Mouse (Mus musculus) bone marrow, adult 2 months (tissue): ENCODE data around the gene Arv1. TPM values are rescaled to one million over a fixed set of nuclear protein-coding genes. Genes with fewer than 3 reads are reported as not detected.

Source experiments
- H3K27ac ChIP-seq: fragments of 200-500 bp; 2 replicates; pipeline ENCODE4 v1.5.1; 2012; ENCODE audit warnings: low read depth, mild to moderate bottlenecking, control low read depth, inconsistent platforms, low read length; ENCODE audit not compliant: control insufficient read depth, poor library complexity, insufficient read depth
- H3K4me1 ChIP-seq: fragments of 200-500 bp; 2 replicates; pipeline ENCODE4 v1.6.1; 2011; ENCODE audit warnings: low read length; ENCODE audit not compliant: control insufficient read depth, insufficient read depth
- H3K4me3 ChIP-seq: fragments of 200-500 bp; replicated peaks from 2 replicates; pipeline ENCODE3; 2011; ENCODE audit warnings: mild to moderate bottlenecking, low read depth, low read length, control low read depth; ENCODE audit not compliant: control insufficient read depth
- CTCF ChIP-seq: fragments of 200-500 bp; IDR thresholded peaks from 2 replicates; pipeline ENCODE4 v1.5.1; 2011; ENCODE audit warnings: low read length, control low read depth; ENCODE audit not compliant: control insufficient read depth, insufficient read depth
- POLR2A ChIP-seq: fragments of 200-500 bp; IDR thresholded peaks from 2 replicates; pipeline ENCODE4 v1.6.1; 2011; ENCODE audit warnings: low read depth, mild to moderate bottlenecking, control low read depth, low read length, borderline replicate concordance; ENCODE audit not compliant: control insufficient read depth
- WGBS: fragments of 180-500 bp; shearing (Covaris S2); methylation state at CpG from one replicate; pipeline ENCODE4 v1.1.7; 2018; 5-methylcytosine and 5-hydroxymethylcytosine counted together
- polyA plus RNA-seq: library from polyadenylated mRNA; stranded (reverse); fragments of >200 nt; gene quantifications from 2 replicates; pipeline ENCODE4 v1.2.4, GENCODE M21; 2011; ENCODE audit warnings: low replicate concordance; ENCODE audit not compliant: missing spikeins, insufficient read depth, insufficient read length

Arv1 gene
- polyA plus RNA-seq, 1 experiment: 7.7 TPM

GRCm38 (mm10) chr8:124756153-124756552 lies 34.2 kb downstream of the Arv1 start:
- no peak for TF ChIP-seq POLR2A
- Histone ChIP-seq H3K4me1 (no peaks in the 10 kb centered on the region), H3K27ac (no peak overlapping the region), H3K4me3 (no peak overlapping the region)
- 44% methylated on average over 2 of the region's 2 CpGs for WGBS

- Histone ChIP-seq H3K4me3 (no peak overlapping the region), H3K4me1 (no peaks in the 10 kb centered on the region), H3K27ac (no peak overlapping the region)
- 54% methylated on average over 5 of the region's 5 CpGs for WGBS
- no peak for TF ChIP-seq CTCF
- no peak for TF ChIP-seq POLR2A
Observed at GRCm38 (mm10) chr8:124756601-124757000, 34.7 kb downstream of the Arv1 start.

- Histone ChIP-seq H3K27ac (no peak overlapping the region), H3K4me1 (no peaks in the 10 kb centered on the region), H3K4me3 (no peak overlapping the region)
- peak; percentile 64 for TF ChIP-seq CTCF
- no peak for TF ChIP-seq POLR2A
- WGBS: 32% methylated on average over 3 of the region's 3 CpGs
Observed at GRCm38 (mm10) chr8:124758544-124758943, 36.6 kb downstream of the Arv1 start.

DNA sequence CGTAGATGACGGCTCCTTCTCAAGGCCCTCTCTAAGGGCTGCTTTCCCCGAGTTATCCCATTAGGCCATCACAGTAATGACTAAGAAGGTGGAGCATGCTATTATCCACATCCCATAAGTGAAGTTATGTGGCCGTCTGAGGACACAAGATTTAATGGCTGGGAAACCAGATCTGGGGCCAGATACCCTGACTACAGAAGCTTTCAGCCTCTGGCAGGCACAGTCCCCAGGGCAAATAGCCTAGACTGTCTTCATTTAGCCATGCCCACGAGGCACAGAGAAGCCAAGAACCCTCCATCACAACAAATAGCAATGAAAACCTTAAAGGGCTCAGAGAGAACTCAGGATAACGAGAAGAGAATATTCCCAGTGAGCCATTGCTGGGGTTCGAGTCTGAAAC lies 41.1 kb downstream of the Arv1 start:
- WGBS: 64% methylated on average over 7 of the region's 7 CpGs
- no peaks in the 10 kb centered on the region for H3K4me1 ChIP-seq
- no peak overlapping the region for H3K27ac ChIP-seq
- no peak overlapping the region for H3K4me3 ChIP-seq
- no peak for TF ChIP-seq CTCF
- TF ChIP-seq POLR2A: no peak

DNA sequence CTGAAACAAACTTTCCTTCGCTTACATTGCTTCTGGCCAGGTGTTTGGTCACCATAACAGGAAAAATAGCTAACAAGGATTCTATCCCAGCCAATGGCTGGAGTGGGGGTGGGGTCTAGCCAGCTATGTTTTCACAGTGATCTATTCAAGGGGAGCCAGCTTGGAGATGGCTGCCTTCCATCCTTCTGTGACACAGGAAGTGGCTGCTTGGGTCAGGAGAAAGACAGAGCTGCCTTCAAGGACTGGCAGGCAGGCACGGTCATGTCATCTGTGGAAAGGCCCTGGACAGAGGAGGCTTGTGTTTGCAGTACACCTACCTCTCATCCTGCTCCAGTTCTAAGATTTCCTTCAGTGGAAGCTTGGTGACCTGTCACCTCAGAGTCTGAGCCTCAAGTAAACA lies 50.5 kb downstream of the Arv1 start:
- no peak for TF ChIP-seq POLR2A
- TF ChIP-seq CTCF: no peak
- WGBS: 74% methylated on average over 2 of the region's 2 CpGs
- H3K4me1 ChIP-seq: no peaks in the 10 kb centered on the region; the same call in 1 of the 2 replicates
- no peak overlapping the region for H3K4me3 ChIP-seq
- no peak overlapping the region for H3K27ac ChIP-seq

GRCm38 (mm10) chr8:124775695-124776094 lies 53.8 kb downstream of the Arv1 start:
- peak; percentile 71 for TF ChIP-seq CTCF
- TF ChIP-seq POLR2A: no peak
- Histone ChIP-seq H3K4me1 (no peaks in the 10 kb centered on the region; the same call in 1 of the 2 replicates), H3K4me3 (no peak overlapping the region), H3K27ac (no peak overlapping the region)
- WGBS: 18% methylated on average over 16 of the region's 16 CpGs

- WGBS: 13% methylated on average over 7 of the region's 7 CpGs
- Histone ChIP-seq H3K4me1 (no peaks in the 10 kb centered on the region; the same call in 1 of the 2 replicates), H3K27ac (no peak overlapping the region), H3K4me3 (no peak overlapping the region)
- TF ChIP-seq CTCF (no peak), POLR2A (no peak)
Observed at GRCm38 (mm10) chr8:124780236-124780635, 58.3 kb downstream of the Arv1 start.

GRCm38 (mm10) chr8:124782431-124782830 lies 60.5 kb downstream of the Arv1 start:
- no peaks in the 10 kb centered on the region for H3K4me1 ChIP-seq
- no peak overlapping the region for H3K27ac ChIP-seq
- TF ChIP-seq POLR2A (no peak), CTCF (no peak)
- no peak overlapping the region for H3K4me3 ChIP-seq
- WGBS: 50% methylated on average over 3 of the region's 3 CpGs

- TF ChIP-seq CTCF (no peak), POLR2A (no peak)
- H3K4me3 ChIP-seq: no peak overlapping the region
- H3K4me1 ChIP-seq: no peaks in the 10 kb centered on the region
- WGBS: 80% methylated on average over 15 of the region's 15 CpGs
- H3K27ac ChIP-seq: no peak overlapping the region
Observed at GRCm38 (mm10) chr8:124783228-124783627, 61.3 kb downstream of the Arv1 start.

Other genes starting within 250 kb of the Arv1 start
- 6.1 and 12.1 TPM in 2 replicates for gene Cog2, start 201.4 kb upstream of the Arv1 start, polyA plus RNA-seq
- gene Agt, start 152.4 kb upstream of the Arv1 start, polyA plus RNA-seq: 7.9 and 11.4 TPM in 2 replicates
- not detected in 2 replicates for gene Capn9, start 146.0 kb upstream of the Arv1 start, polyA plus RNA-seq
- 11.0 and 16.7 TPM in 2 replicates for gene 2310022B05Rik, start 58.8 kb upstream of the Arv1 start, polyA plus RNA-seq
- 16.9 and 26.4 TPM in 2 replicates for gene Ttc13, start 156 bp upstream of the Arv1 start, polyA plus RNA-seq
- not detected in 2 replicates for gene Fam89a, start 29.7 kb downstream of the Arv1 start, polyA plus RNA-seq
- gene Trim67, start 71.0 kb downstream of the Arv1 start, polyA plus RNA-seq: not detected in 2 replicates
- 32.3 and 41.2 TPM in 2 replicates for gene Gnpat, start 140.9 kb downstream of the Arv1 start, polyA plus RNA-seq
- 12.8 and 22.0 TPM in 2 replicates for gene 2810004N23Rik, start 141.0 kb downstream of the Arv1 start, polyA plus RNA-seq
- 6.0 and 13.3 TPM in 2 replicates for gene Exoc8, start 175.6 kb downstream of the Arv1 start, polyA plus RNA-seq
- gene Sprtn, start 175.7 kb downstream of the Arv1 start, polyA plus RNA-seq: 11.8 and 13.8 TPM in 2 replicates
- 4.3 and 7.1 TPM in 2 replicates for gene Egln1, start 227.2 kb downstream of the Arv1 start, polyA plus RNA-seq